Mouse (Mus musculus): Measurements from ENCODE around the gene Comtd1.

Gene Comtd1

DNA sequence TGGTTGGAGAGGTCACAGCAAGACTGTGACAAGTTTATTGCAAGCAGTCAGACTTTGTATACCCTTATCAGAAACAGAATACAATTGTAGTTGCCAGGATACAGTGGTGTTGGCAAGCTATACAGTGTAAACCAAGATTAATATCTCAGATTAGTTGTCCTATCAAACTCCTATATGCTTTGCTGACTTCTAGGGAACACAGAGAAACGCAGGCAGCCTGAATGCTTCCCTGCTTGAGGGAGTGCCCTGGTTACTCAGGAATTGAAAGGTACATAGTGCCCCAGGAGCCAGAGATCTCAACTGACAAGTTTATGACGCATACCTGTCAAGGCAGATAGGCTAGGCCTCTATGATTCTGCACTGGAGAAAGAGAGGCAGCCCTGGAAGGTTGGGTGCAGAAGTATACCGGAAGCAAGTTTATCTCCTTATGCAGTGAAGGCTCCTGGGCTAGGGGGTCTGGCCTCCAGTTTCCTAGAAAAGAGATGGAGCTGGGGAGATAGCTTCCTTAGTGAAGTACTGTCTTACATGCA is 42.1 kb downstream of the Comtd1 start:
- DNase-seq (ENCODE audit: low spot score in 2 of 2) = no peak

DNA sequence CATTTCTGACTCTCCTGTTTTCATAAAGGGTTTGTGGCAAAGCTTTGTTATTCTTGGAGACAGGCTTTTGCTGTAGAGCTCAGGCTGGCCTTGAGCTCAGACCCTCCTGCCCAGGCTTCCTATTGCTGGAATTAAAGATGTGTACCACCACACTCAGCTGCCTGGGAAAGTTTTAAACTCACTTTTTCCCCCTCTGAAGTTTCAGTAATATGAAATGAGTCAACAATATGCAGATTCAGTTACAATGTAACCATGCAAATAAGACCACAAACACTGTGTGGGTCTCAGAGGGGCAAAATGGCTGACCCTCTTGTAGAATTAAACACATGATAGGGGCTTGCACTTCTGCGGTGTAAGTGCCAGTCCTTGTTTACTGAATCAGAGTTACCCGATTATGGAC is 42.6 kb downstream of the Comtd1 start:
- no peak for DNase-seq (ENCODE audit: low spot score in 2 of 2)

DNA sequence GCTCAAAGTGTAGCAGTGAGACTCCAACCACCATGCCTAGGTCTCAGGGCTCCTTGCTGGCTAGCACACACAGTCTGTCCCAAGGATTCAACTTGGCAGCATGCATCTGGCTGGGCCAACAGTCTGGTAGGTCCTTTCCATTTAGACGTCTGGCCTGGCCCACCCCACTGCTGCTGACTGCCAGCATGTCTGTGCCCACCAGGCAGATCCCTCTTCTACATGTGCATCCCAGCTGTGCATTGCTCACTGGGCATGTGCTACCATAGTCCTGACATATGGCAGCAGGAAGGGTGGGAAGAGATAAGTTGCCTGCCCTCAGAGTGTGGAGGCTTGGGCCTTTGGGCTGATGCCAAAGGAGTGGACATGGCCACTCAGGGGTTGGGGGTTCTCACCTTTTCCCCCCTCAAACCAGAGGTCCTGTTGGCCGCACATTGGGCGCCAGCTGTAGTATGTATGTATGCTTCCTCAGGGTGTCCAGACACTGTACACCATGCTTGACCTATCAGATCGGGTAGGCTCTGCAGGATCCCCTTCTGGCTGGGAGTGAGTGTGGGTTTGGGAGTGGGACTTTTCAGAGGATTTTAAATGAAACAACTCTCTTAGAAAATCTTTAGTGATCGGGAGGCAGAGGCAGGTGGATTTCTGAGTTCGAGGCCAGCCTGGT is 46.1 kb downstream of the Comtd1 start:
- DNase-seq (ENCODE audit: low spot score in 2 of 2) = no peak

DNA sequence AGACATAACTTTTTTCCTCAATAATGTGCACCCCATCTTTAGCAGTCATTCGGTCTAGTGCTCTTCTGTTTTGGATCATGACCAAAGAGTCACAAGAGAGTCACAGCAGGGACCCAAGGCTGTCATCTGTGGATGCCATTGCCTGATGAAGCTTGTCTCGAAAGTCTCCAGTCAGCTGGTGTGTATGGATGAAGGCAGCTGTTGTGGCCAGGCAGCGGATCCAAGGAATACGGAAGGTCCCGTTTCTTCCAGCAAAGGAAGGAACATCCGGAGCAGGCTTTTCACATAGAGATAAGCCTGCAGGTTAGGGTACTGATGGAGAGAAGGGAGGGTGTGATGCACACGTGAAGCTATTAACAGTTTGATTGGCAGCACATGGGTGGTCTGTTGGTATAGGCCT is 47.2 kb downstream of the Comtd1 start:
- no peak for DNase-seq (ENCODE audit: low spot score in 2 of 2)

DNA sequence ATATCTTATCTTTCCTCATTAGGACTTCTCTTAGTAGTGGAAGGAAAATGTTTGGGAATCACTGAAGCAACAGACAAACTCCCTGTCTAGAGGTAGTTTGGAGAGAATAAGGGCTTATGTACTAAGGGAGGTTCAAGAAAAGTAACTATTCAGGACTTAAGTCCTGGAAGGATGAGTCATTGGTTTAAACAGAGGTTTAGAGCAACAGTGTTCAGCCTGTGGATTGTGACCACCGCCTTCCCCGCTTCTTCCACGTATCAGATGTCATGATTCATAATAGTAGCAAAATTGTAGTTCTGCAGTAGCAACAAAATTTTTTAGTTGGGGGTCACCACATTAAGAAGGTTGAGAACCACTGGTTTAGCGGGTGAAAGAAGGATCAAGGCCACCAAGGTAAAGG is 48.1 kb downstream of the Comtd1 start:
- DNase-seq (ENCODE audit: low spot score in 2 of 2) = no peak
